Mouse (Mus musculus) forebrain, embryonic 12.5 days (tissue): Measurements from ENCODE around the gene Zcchc17. TPM values are rescaled to one million over a fixed set of nuclear protein-coding genes. Genes with fewer than 3 reads are reported as not detected.

Experiments
- ATAC-seq: fragments of 200-750 bp; cut with Nextera tagmentation; 2 replicates; pipeline ENCODE4 v1.8.0; 2017; ENCODE audit warnings: moderate TSS enrichment; ENCODE audit not compliant: low FRiP score
- H3K27ac ChIP-seq: fragments of 300-500 bp; sonication (generic); 2 replicates; pipeline ENCODE4 v1.5.1; 2016; ENCODE audit warnings: mild to moderate bottlenecking
- H3K27me3 ChIP-seq: fragments of 300-500 bp; sonication (generic); 2 replicates; pipeline ENCODE4 v1.6.1; 2016; ENCODE audit warnings: mild to moderate bottlenecking
- H3K36me3 ChIP-seq: fragments of 300-500 bp; sonication (generic); replicated peaks from 2 replicates; pipeline ENCODE4 v1.6.1; 2016; ENCODE audit warnings: mild to moderate bottlenecking
- H3K4me1 ChIP-seq: fragments of 300-500 bp; sonication (generic); 2 replicates; pipeline ENCODE4 v1.6.1; 2016
- H3K4me2 ChIP-seq: fragments of 300-500 bp; sonication (generic); 2 replicates; pipeline ENCODE4 v1.6.1; 2016; ENCODE audit warnings: mild to moderate bottlenecking, moderate library complexity
- H3K4me3 ChIP-seq: fragments of 300-500 bp; sonication (generic); replicated peaks from 2 replicates; pipeline ENCODE4 v1.5.1; 2016; ENCODE audit warnings: mild to moderate bottlenecking
- H3K9ac ChIP-seq: fragments of 300-500 bp; sonication (generic); 2 replicates; pipeline ENCODE4 v1.6.1; 2016; ENCODE audit warnings: mild to moderate bottlenecking
- H3K9me3 ChIP-seq: fragments of 300-500 bp; sonication (generic); 2 replicates; pipeline ENCODE4 v1.6.1; 2016
- WGBS: fragments of 180-500 bp; shearing (Covaris S2); methylation state at CpG from one replicate; pipeline ENCODE4 v1.1.7; 2016; 5-methylcytosine and 5-hydroxymethylcytosine counted together
- polyA plus RNA-seq: library from polyadenylated mRNA; unstranded; fragments of >200 nt; fragmentation: Nextera tagmentation; extraction: Ambion mirVana; gene quantifications from 2 replicates; pipeline ENCODE4 v1.2.1, GENCODE M21; 2016

The Zcchc17 gene
- polyA plus RNA-seq, 1 experiment from 2014 or later, result 74.2 TPM

- Histone ChIP-seq H3K9me3 (no peaks in the 10 kb centered on the region), H3K27me3 (0 out of 2 replicates have a peak, but pooled peaks cover 12% of the 10 kb centered on the region), H3K9ac (no peak overlapping the region), H3K4me2 (no peak overlapping the region), H3K4me1 (peaks cover 4% of the 10 kb centered on the region), H3K4me3 (no peak overlapping the region), H3K27ac (no peak overlapping the region), H3K36me3 (no peaks in the 10 kb centered on the region)
- WGBS, result 22% methylated on average over 13 of the region's 13 CpGs
- ATAC-seq, result no peak
Observed at GRCm38 (mm10) chr4:130297123-130297529, 62.6 kb downstream of the Zcchc17 start.

GRCm38 (mm10) chr4:130296243-130296965, 63.3 kb downstream of the Zcchc17 start:
- Histone ChIP-seq H3K27me3 (0 out of 2 replicates have a peak, but pooled peaks cover 5% of the 10 kb centered on the region), H3K4me2 (no peak overlapping the region), H3K9ac (no peak overlapping the region), H3K4me3 (no peak overlapping the region), H3K36me3 (no peaks in the 10 kb centered on the region), H3K4me1 (peaks cover 4% of the 10 kb centered on the region), H3K27ac (no peak overlapping the region), H3K9me3 (no peaks in the 10 kb centered on the region)
- ATAC-seq, result no peak
- WGBS, result 86% methylated on average over 13 of the region's 13 CpGs

- Histone ChIP-seq H3K4me1 (peaks cover 4% of the 10 kb centered on the region), H3K27me3 (no peaks in the 10 kb centered on the region), H3K4me3 (no peak overlapping the region), H3K27ac (no peak overlapping the region), H3K9me3 (no peaks in the 10 kb centered on the region), H3K4me2 (no peak overlapping the region), H3K36me3 (no peaks in the 10 kb centered on the region), H3K9ac (no peak overlapping the region)
- WGBS, result 57% methylated on average over 23 of the region's 23 CpGs
- ATAC-seq, result no peak
Observed at GRCm38 (mm10) chr4:130295047-130295745, 64.5 kb downstream of the Zcchc17 start.

GRCm38 (mm10) chr4:130294513-130294912, 65.2 kb downstream of the Zcchc17 start:
- H3K9me3 ChIP-seq, result no peaks in the 10 kb centered on the region
- H3K4me3 ChIP-seq, result no peak overlapping the region
- no peak overlapping the region for H3K4me2 ChIP-seq
- peaks cover 4% of the 10 kb centered on the region for H3K4me1 ChIP-seq
- H3K36me3 ChIP-seq, result no peaks in the 10 kb centered on the region
- ATAC-seq, result no peak
- no peak overlapping the region for H3K9ac ChIP-seq
- no peaks in the 10 kb centered on the region for H3K27me3 ChIP-seq
- 85% methylated on average over 8 of the region's 8 CpGs for WGBS
- H3K27ac ChIP-seq, result no peak overlapping the region

- Histone ChIP-seq H3K27me3 (peaks cover 1% of the 10 kb centered on the region; the same call in 1 of the 2 replicates), H3K4me1 (peaks cover 4% of the 10 kb centered on the region), H3K9me3 (no peaks in the 10 kb centered on the region), H3K36me3 (no peaks in the 10 kb centered on the region), H3K9ac (no peak overlapping the region), H3K4me2 (no peak overlapping the region), H3K4me3 (no peak overlapping the region), H3K27ac (no peak overlapping the region)
- ATAC-seq, result peak; percentile 49; the same call in 1 of the 2 replicates
- WGBS, result 6% methylated on average over 4 of the region's 4 CpGs
Observed at GRCm38 (mm10) chr4:130292271-130292670, 67.5 kb downstream of the Zcchc17 start.

GRCm38 (mm10) chr4:130289824-130290223, 69.9 kb downstream of the Zcchc17 start:
- Histone ChIP-seq H3K4me3 (no peak overlapping the region), H3K27me3 (peaks cover 3% of the 10 kb centered on the region; the same call in 1 of the 2 replicates), H3K27ac (no peak overlapping the region), H3K36me3 (no peaks in the 10 kb centered on the region), H3K9me3 (no peaks in the 10 kb centered on the region), H3K9ac (no peak overlapping the region), H3K4me1 (no peaks in the 10 kb centered on the region), H3K4me2 (no peak overlapping the region)
- no peak for ATAC-seq
- WGBS, result 74% methylated on average over 3 of the region's 3 CpGs

GRCm38 (mm10) chr4:130286531-130286930, 73.2 kb downstream of the Zcchc17 start:
- ATAC-seq, result no peak
- no peak overlapping the region for H3K9ac ChIP-seq
- no peak overlapping the region for H3K27ac ChIP-seq
- peaks cover 3% of the 10 kb centered on the region; the same call in 1 of the 2 replicates for H3K27me3 ChIP-seq
- no peaks in the 10 kb centered on the region for H3K36me3 ChIP-seq
- H3K4me3 ChIP-seq, result no peak overlapping the region
- no peaks in the 10 kb centered on the region for H3K9me3 ChIP-seq
- 50% methylated on average over 3 of the region's 3 CpGs for WGBS
- H3K4me1 ChIP-seq, result no peaks in the 10 kb centered on the region
- H3K4me2 ChIP-seq, result no peak overlapping the region

- no peak for ATAC-seq
- no peak overlapping the region for H3K27ac ChIP-seq
- no peaks in the 10 kb centered on the region for H3K9me3 ChIP-seq
- WGBS, result 88% methylated on average over 9 of the region's 9 CpGs
- no peak overlapping the region for H3K4me3 ChIP-seq
- H3K36me3 ChIP-seq, result no peaks in the 10 kb centered on the region
- no peaks in the 10 kb centered on the region for H3K4me1 ChIP-seq
- H3K27me3 ChIP-seq, result peaks cover 3% of the 10 kb centered on the region; the same call in 1 of the 2 replicates
- H3K4me2 ChIP-seq, result no peak overlapping the region
- H3K9ac ChIP-seq, result no peak overlapping the region
Observed at GRCm38 (mm10) chr4:130283826-130284225, 75.9 kb downstream of the Zcchc17 start.

GRCm38 (mm10) chr4:130282856-130283255, 76.9 kb downstream of the Zcchc17 start:
- Histone ChIP-seq H3K9me3 (no peaks in the 10 kb centered on the region), H3K4me3 (no peak overlapping the region), H3K4me1 (no peaks in the 10 kb centered on the region), H3K9ac (no peak overlapping the region), H3K36me3 (no peaks in the 10 kb centered on the region), H3K27ac (no peak overlapping the region), H3K4me2 (no peak overlapping the region), H3K27me3 (peaks cover 7% of the 10 kb centered on the region; the same call in 1 of the 2 replicates)
- WGBS, result 78% methylated on average over 5 of the region's 5 CpGs
- ATAC-seq, result no peak

- H3K27ac ChIP-seq, result no peak within 1 kb of the TSS
- peaks cover 15% of the 10 kb centered on the region for H3K4me1 ChIP-seq
- no peak within 1 kb of the TSS for H3K4me2 ChIP-seq
- no peak within 1 kb of the TSS for H3K9ac ChIP-seq
- peaks cover 11% of the 10 kb centered on the region; the same call in 1 of the 2 replicates for H3K27me3 ChIP-seq
- H3K36me3 ChIP-seq, result no peaks in the 10 kb centered on the region
- 67% methylated on average over 2 of the region's 2 CpGs for WGBS
- no peak for ATAC-seq
- H3K4me3 ChIP-seq, result no peak within 1 kb of the TSS
- H3K9me3 ChIP-seq, result no peaks in the 10 kb centered on the region
Observed at GRCm38 (mm10) chr4:130279105-130279504, 80.6 kb downstream of the Zcchc17 start, which contains the start of gene Serinc2. Gene Serinc2, minus strand, starts transcription at chr4:130279205.

GRCm38 (mm10) chr4:130276573-130277176, 83.1 kb downstream of the Zcchc17 start:
- H3K9ac ChIP-seq, result peak overlapping the region; percentile 25; the same call in 1 of the 2 replicates
- H3K27me3 ChIP-seq, result peaks cover 11% of the 10 kb centered on the region; the same call in 1 of the 2 replicates
- no peak overlapping the region for H3K27ac ChIP-seq
- no peak overlapping the region for H3K4me2 ChIP-seq
- H3K36me3 ChIP-seq, result no peaks in the 10 kb centered on the region
- peaks cover 30% of the 10 kb centered on the region for H3K4me1 ChIP-seq
- no peak overlapping the region for H3K4me3 ChIP-seq
- H3K9me3 ChIP-seq, result no peaks in the 10 kb centered on the region
- WGBS, result 77% methylated on average over 7 of the region's 7 CpGs
- ATAC-seq, result no peak

GRCm38 (mm10) chr4:130275823-130276105, 84.0 kb downstream of the Zcchc17 start:
- H3K9me3 ChIP-seq, result no peaks in the 10 kb centered on the region
- H3K27me3 ChIP-seq, result peaks cover 11% of the 10 kb centered on the region; the same call in 1 of the 2 replicates
- 0 out of 2 replicates have a peak, but pooled peaks cover 4% of the 10 kb centered on the region for H3K36me3 ChIP-seq
- H3K9ac ChIP-seq, result peak overlapping the region; percentile 95; the same call in 1 of the 2 replicates
- peaks cover 30% of the 10 kb centered on the region for H3K4me1 ChIP-seq
- 47% methylated on average over 5 of the region's 5 CpGs for WGBS
- H3K4me3 ChIP-seq, result peak overlapping the region; percentile 79
- H3K4me2 ChIP-seq, result peak overlapping the region; percentile 73
- peak overlapping the region; percentile 99; the same call in 1 of the 2 replicates for H3K27ac ChIP-seq
- peak; percentile 13; the same call in 1 of the 2 replicates for ATAC-seq
